Comparison of ENCODE assay signal across 13 mouse cellular contexts in genomic region chr6:39373301-39373955, GRCm38 (mm10). TPM values are rescaled to one million over a fixed set of nuclear protein-coding genes. Genes with fewer than 3 reads are reported as not detected.
DNase-seq lines count a peak whose midpoint lies in the region; ATAC-seq lines count a peak whose summit lies in the region.
"Had no signal": no experiment of that assay in that cellular context is flagged by ENCODE, and none has a peak within 500 bp of the region (broad histone marks: within the 10 kb centered on the region; RNA-seq: fewer than 3 reads in every experiment).

No protein-coding gene starts in this region.

- H3K4me3 ChIP-seq in heart, embryonic 14.5 days (ENCODE audit: control insufficient read depth in 1 of 2, insufficient read depth in 1 of 2, low read depth in 1 of 2, low read length in 2 of 2): no peak overlapping the region
- no peak overlapping the region for H3K4me3 ChIP-seq in liver, embryonic 16.5 days (ENCODE audit: low read depth, low read length)
- no peak overlapping the region for H3K4me3 ChIP-seq in intestine, embryonic 15.5 days (replicated peaks)
- no peak overlapping the region for H3K4me3 ChIP-seq in stomach, embryonic 15.5 days (replicated peaks)
- H3K4me3 ChIP-seq: forebrain, embryonic 13.5 days; midbrain, embryonic 15.5 days had no signal

- 79% methylated on average over 4 of the region's 4 CpGs for WGBS in heart, embryonic 14.5 days
- 48% methylated on average over 4 of the region's 4 CpGs for WGBS in liver, embryonic 16.5 days (ENCODE audit: insufficient replicate concordance)
- 29% methylated on average over 4 of the region's 4 CpGs for WGBS in intestine, embryonic 15.5 days
- WGBS in stomach, embryonic 15.5 days: 32% methylated on average over 4 of the region's 4 CpGs

- H3K4me1 ChIP-seq in heart, embryonic 14.5 days (ENCODE audit: control insufficient read depth in 2 of 2, insufficient read depth in 2 of 2, low read length in 2 of 2): peaks cover 6 to 8% of the 10 kb centered on the region in 2 experiments
- peaks cover 13% of the 10 kb centered on the region for H3K4me1 ChIP-seq in liver, embryonic 16.5 days (ENCODE audit: control insufficient read depth, low read depth, low read length)
- peaks cover 12% of the 10 kb centered on the region for H3K4me1 ChIP-seq in intestine, embryonic 15.5 days (replicated peaks)
- peaks cover 23% of the 10 kb centered on the region for H3K4me1 ChIP-seq in stomach, embryonic 15.5 days

- 0 out of 2 replicates have a peak, but pooled peaks cover 1% of the 10 kb centered on the region for H3K27me3 ChIP-seq in heart, embryonic 14.5 days (ENCODE audit: control insufficient read depth, insufficient read depth, low read length)
- H3K27me3 ChIP-seq in liver, embryonic 16.5 days (ENCODE audit: control insufficient read depth, insufficient read depth, low read depth, low read length): no peaks in the 10 kb centered on the region; the same call in none of the 2 replicates
- no peaks in the 10 kb centered on the region for H3K27me3 ChIP-seq in intestine, embryonic 15.5 days (replicated peaks)
- H3K27me3 ChIP-seq in stomach, embryonic 15.5 days (replicated peaks): no peaks in the 10 kb centered on the region
- H3K27me3 ChIP-seq: forebrain, embryonic 13.5 days; midbrain, embryonic 15.5 days had no signal

- no peak overlapping the region for H3K4me2 ChIP-seq in heart, embryonic 14.5 days (ENCODE audit: low read length)
- no peak overlapping the region for H3K4me2 ChIP-seq in liver, embryonic 16.5 days (ENCODE audit: low read depth, low read length)
- no peak overlapping the region for H3K4me2 ChIP-seq in intestine, embryonic 15.5 days (replicated peaks)
- no peak overlapping the region for H3K4me2 ChIP-seq in stomach, embryonic 15.5 days
- H3K4me2 ChIP-seq: forebrain, embryonic 13.5 days; midbrain, embryonic 15.5 days had no signal

- peak overlapping the region; percentile 62 to 79 for H3K27ac ChIP-seq in heart, embryonic 14.5 days (replicated peaks in 1 of 2; ENCODE audit: control insufficient read depth in 1 of 2, insufficient read depth in 1 of 2, low read depth in 2 of 2, low read length in 2 of 2)
- H3K27ac ChIP-seq in liver, embryonic 16.5 days (ENCODE audit: low read length): no peak overlapping the region
- H3K27ac ChIP-seq in intestine, embryonic 15.5 days: no peak overlapping the region
- peak overlapping the region; percentile 35; the same call in 1 of the 2 replicates for H3K27ac ChIP-seq in stomach, embryonic 15.5 days
- H3K27ac ChIP-seq: forebrain, embryonic 13.5 days; midbrain, embryonic 15.5 days had no signal

- DNase-seq in heart, adult 8-10 months (ENCODE audit: low spot score): no peak
- no peak for DNase-seq in liver
- no peak for DNase-seq in left cerebral cortex, adult 11 months (ENCODE audit: low spot score)
- no peak for DNase-seq in lung, postnatal 25 days (ENCODE audit: low spot score)
- DNase-seq: thymus, adult 18-20 months had no signal

- no peak overlapping the region for H3K9ac ChIP-seq in heart, embryonic 14.5 days (ENCODE audit: low read length)
- H3K9ac ChIP-seq in liver, embryonic 16.5 days (ENCODE audit: low read depth, low read length): no peak overlapping the region
- H3K9ac ChIP-seq in intestine, embryonic 15.5 days: no peak overlapping the region
- no peak overlapping the region for H3K9ac ChIP-seq in stomach, embryonic 15.5 days
- H3K9ac ChIP-seq: forebrain, embryonic 13.5 days; midbrain, embryonic 15.5 days had no signal

- no peak for ATAC-seq in heart, embryonic 14.5 days (ENCODE audit: insufficient number of reproducible peaks, insufficient read depth, low FRiP score, low read depth)
- ATAC-seq in liver, embryonic 16.5 days (ENCODE audit: low read depth): peak; percentile 4; the same call in 1 of the 2 replicates
- 0 out of 2 replicates have a peak, but pooled peaks have one; percentile 18 for ATAC-seq in intestine, embryonic 15.5 days
- no peak for ATAC-seq in stomach, embryonic 15.5 days (ENCODE audit: insufficient read depth, low FRiP score, low read depth)
- ATAC-seq: forebrain, embryonic 13.5 days; midbrain, embryonic 15.5 days had no signal

- peaks cover 12% of the 10 kb centered on the region for H3K36me3 ChIP-seq in heart, embryonic 14.5 days (ENCODE audit: control insufficient read depth, insufficient read depth, low read length)
- no peaks in the 10 kb centered on the region for H3K36me3 ChIP-seq in liver, embryonic 16.5 days (ENCODE audit: control insufficient read depth, insufficient read depth)
- 0 out of 2 replicates have a peak, but pooled peaks cover 3% of the 10 kb centered on the region for H3K36me3 ChIP-seq in intestine, embryonic 15.5 days
- H3K36me3 ChIP-seq in stomach, embryonic 15.5 days: no peaks in the 10 kb centered on the region

- H3K9me3 ChIP-seq in heart, embryonic 14.5 days (ENCODE audit: control insufficient read depth, low read length): peaks cover 5% of the 10 kb centered on the region; the same call in 1 of the 2 replicates
- no peaks in the 10 kb centered on the region for H3K9me3 ChIP-seq in liver, embryonic 16.5 days (replicated peaks; ENCODE audit: control insufficient read depth, low read length)
- no peaks in the 10 kb centered on the region; the same call in 1 of the 2 replicates for H3K9me3 ChIP-seq in intestine, embryonic 15.5 days
- no peaks in the 10 kb centered on the region for H3K9me3 ChIP-seq in stomach, embryonic 15.5 days
- H3K9me3 ChIP-seq: forebrain, embryonic 13.5 days; midbrain, embryonic 15.5 days had no signal

RNA-seq across cellular contexts. Expression of gene Slc37a3, which starts 4.0 kb away (rescaled TPM):
- polyA plus RNA-seq in heart, embryonic 14.5 days (2014; fragmentation: Nextera tagmentation; extraction: Ambion mirVana): 35.9 and 39.9 TPM in 2 replicates
- 10 to 100 TPM; 18.9 to 25.0 (median 19.7) TPM for total RNA-seq in heart, adult 8-10 months (2022)
- 9.2 and 9.9 TPM in 2 replicates for polyA plus RNA-seq in liver, embryonic 16.5 days (2015; fragmentation: Nextera tagmentation; extraction: Ambion mirVana)
- 35.6 and 38.2 TPM in 2 replicates for polyA plus RNA-seq in intestine, embryonic 15.5 days (2015; fragmentation: Nextera tagmentation; extraction: Ambion mirVana)
- polyA plus RNA-seq in stomach, embryonic 15.5 days (2015; fragmentation: Nextera tagmentation; extraction: Ambion mirVana): 36.9 and 44.0 TPM in 2 replicates

RNA-seq across cellular contexts. Expression of gene Rab19, which starts 7.5 kb away (rescaled TPM):
- 0.58 and 1.2 TPM in 2 replicates for polyA plus RNA-seq in heart, embryonic 14.5 days (2014; fragmentation: Nextera tagmentation; extraction: Ambion mirVana)
- total RNA-seq in heart, adult 8-10 months (2022): under 1 TPM in 3 of 4 experiments, not detected in 1; 0.29 to 0.75 (median 0.44) TPM
- polyA plus RNA-seq in liver, embryonic 16.5 days (2015; fragmentation: Nextera tagmentation; extraction: Ambion mirVana): 0.36 and 0.54 TPM in 2 replicates
- polyA plus RNA-seq in intestine, embryonic 15.5 days (2015; fragmentation: Nextera tagmentation; extraction: Ambion mirVana): 6.1 and 8.1 TPM in 2 replicates
- polyA plus RNA-seq in stomach, embryonic 15.5 days (2015; fragmentation: Nextera tagmentation; extraction: Ambion mirVana): 4.8 and 6.1 TPM in 2 replicates
- polyA plus RNA-seq: C2C12; cortical plate, adult 2 months had no signal

RNA-seq across cellular contexts. Expression of gene Mkrn1, which starts 46.8 kb away (rescaled TPM):
- polyA plus RNA-seq in heart, embryonic 14.5 days (2014; fragmentation: Nextera tagmentation; extraction: Ambion mirVana): 65.5 and 94.5 TPM in 2 replicates
- total RNA-seq in heart, adult 8-10 months (2022): 10 to 100 TPM; 32.5 to 68.0 (median 39.8) TPM
- polyA plus RNA-seq in liver, embryonic 16.5 days (2015; fragmentation: Nextera tagmentation; extraction: Ambion mirVana): 256 and 283 TPM in 2 replicates
- polyA plus RNA-seq in intestine, embryonic 15.5 days (2015; fragmentation: Nextera tagmentation; extraction: Ambion mirVana): 59.3 and 64.8 TPM in 2 replicates
- 60.6 and 74.9 TPM in 2 replicates for polyA plus RNA-seq in stomach, embryonic 15.5 days (2015; fragmentation: Nextera tagmentation; extraction: Ambion mirVana)

Comparison
In these comparisons a context has a peak if more than half of its experiments do, and no peak if none do; other contexts are left out.
1. ATAC-seq: peak in liver, embryonic 16.5 days (single experiment) and intestine, embryonic 15.5 days (single experiment); none in heart, embryonic 14.5 days (single experiment) and stomach, embryonic 15.5 days (single experiment).
2. H3K27ac ChIP-seq: peak in heart, embryonic 14.5 days (2 of 2) and stomach, embryonic 15.5 days (single experiment); none in liver, embryonic 16.5 days (single experiment) and intestine, embryonic 15.5 days (single experiment).